In the genomic region with DNA sequence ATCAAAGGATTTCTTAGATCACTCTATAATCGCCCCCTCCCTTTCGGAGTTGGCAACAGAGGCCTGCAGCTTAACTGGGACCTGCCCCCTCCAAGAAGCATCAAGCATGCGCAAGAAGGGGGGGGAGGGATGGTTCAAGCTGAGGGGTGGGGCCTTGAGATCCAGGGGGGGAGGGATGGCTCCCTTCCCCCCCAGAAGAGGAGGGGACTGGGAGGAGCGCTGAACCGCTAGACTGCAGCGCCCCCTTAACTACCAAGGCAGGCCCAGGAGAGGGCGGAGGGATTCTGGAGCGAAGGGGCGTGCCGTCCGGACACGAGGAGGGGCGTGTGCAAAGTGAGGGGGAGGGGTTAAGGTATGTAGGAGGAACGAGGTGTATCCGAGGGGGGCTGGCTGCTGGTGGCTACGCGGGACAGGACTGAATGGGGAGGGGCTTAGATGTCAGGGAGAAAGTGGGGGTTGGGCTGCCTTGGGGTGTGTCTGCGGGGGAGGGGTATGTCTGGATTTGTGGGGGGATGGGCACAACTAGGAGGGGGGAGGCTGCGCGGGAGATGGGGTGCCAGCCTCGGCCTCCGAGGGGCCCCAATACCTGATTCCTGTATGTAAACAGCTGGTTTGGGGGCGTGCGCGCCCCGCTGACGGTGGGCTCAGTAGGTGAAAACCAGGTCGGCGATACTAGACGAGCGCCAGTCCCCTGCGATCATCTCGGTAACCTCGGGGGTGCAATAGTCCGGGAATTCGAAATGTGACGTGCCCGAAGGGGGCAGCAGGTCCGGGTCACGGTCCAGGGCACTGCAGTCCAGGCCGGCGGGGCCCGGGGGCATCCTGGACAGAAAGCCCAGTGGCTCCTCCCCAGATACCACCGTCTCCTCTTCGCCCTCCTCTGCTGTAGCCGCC, we compare ENCODE assay signal across 8 mouse cellular contexts. TPM values are rescaled to one million over a fixed set of nuclear protein-coding genes. Genes with fewer than 3 reads are reported as not detected.
DNase-seq lines count a peak whose midpoint lies in the region; ATAC-seq lines count a peak whose summit lies in the region.

No protein-coding gene starts in this region.

- peak overlapping the region; percentile 93 for H3K9ac ChIP-seq in forebrain, embryonic 11.5 days (ENCODE audit: low read length)
- peak overlapping the region; percentile 94 for H3K9ac ChIP-seq in heart, embryonic 15.5 days
- peak overlapping the region; percentile 87 for H3K9ac ChIP-seq in liver, embryonic 13.5 days
- H3K9ac ChIP-seq in neural tube, embryonic 11.5 days (ENCODE audit: low read length), result peak overlapping the region; percentile 97
- peak overlapping the region; percentile 84 for H3K9ac ChIP-seq in stomach, embryonic 15.5 days

- no peaks in the 10 kb centered on the region; the same call in 1 of the 2 replicates for H3K36me3 ChIP-seq in forebrain, embryonic 11.5 days (ENCODE audit: control insufficient read depth, insufficient read depth, low read length)
- 0 out of 2 replicates have a peak, but pooled peaks cover 4% of the 10 kb centered on the region for H3K36me3 ChIP-seq in heart, embryonic 15.5 days
- H3K36me3 ChIP-seq in liver, embryonic 13.5 days, result no peaks in the 10 kb centered on the region
- no peaks in the 10 kb centered on the region for H3K36me3 ChIP-seq in neural tube, embryonic 11.5 days (ENCODE audit: control insufficient read depth, insufficient read depth, low read length)
- peaks cover 11% of the 10 kb centered on the region; the same call in 1 of the 2 replicates for H3K36me3 ChIP-seq in stomach, embryonic 15.5 days

- peak overlapping the region; percentile 62 for H3K4me2 ChIP-seq in forebrain, embryonic 11.5 days (ENCODE audit: low read depth, low read length, severe bottlenecking)
- peak overlapping the region; percentile 89 for H3K4me2 ChIP-seq in heart, embryonic 15.5 days
- H3K4me2 ChIP-seq in liver, embryonic 13.5 days, result peak overlapping the region; percentile 100
- H3K4me2 ChIP-seq in neural tube, embryonic 11.5 days (ENCODE audit: low read depth), result peak overlapping the region; percentile 93
- peak overlapping the region; percentile 90 for H3K4me2 ChIP-seq in stomach, embryonic 15.5 days

- no peak overlapping the region for H3K27ac ChIP-seq in brown adipose tissue, adult 24 weeks (replicated peaks; ENCODE audit: low read depth, low read length)
- H3K27ac ChIP-seq in forebrain, embryonic 11.5 days (ENCODE audit: low read depth, low read length), result peak overlapping the region; percentile 98
- H3K27ac ChIP-seq in heart, embryonic 15.5 days, result peak overlapping the region; percentile 100
- H3K27ac ChIP-seq in liver, embryonic 13.5 days, result peak overlapping the region; percentile 95
- peak overlapping the region; percentile 100 for H3K27ac ChIP-seq in neural tube, embryonic 11.5 days (ENCODE audit: low read depth, low read length)
- peak overlapping the region; percentile 100 for H3K27ac ChIP-seq in stomach, embryonic 15.5 days

- no peaks in the 10 kb centered on the region for H3K4me1 ChIP-seq in brown adipose tissue, adult 24 weeks (ENCODE audit: control insufficient read depth, insufficient read depth, insufficient read length, low read length)
- peaks cover 13% of the 10 kb centered on the region for H3K4me1 ChIP-seq in forebrain, embryonic 11.5 days (replicated peaks; ENCODE audit: control insufficient read depth, insufficient read depth, low read length)
- H3K4me1 ChIP-seq in heart, embryonic 15.5 days (replicated peaks), result peaks cover 41% of the 10 kb centered on the region
- peaks cover 61% of the 10 kb centered on the region for H3K4me1 ChIP-seq in liver, embryonic 13.5 days (replicated peaks)
- peaks cover 22% of the 10 kb centered on the region for H3K4me1 ChIP-seq in neural tube, embryonic 11.5 days (ENCODE audit: control insufficient read depth, insufficient read depth, low read length)
- peaks cover 36% of the 10 kb centered on the region for H3K4me1 ChIP-seq in stomach, embryonic 15.5 days

- peak overlapping the region; percentile 68 for H3K4me3 ChIP-seq in brown adipose tissue, adult 24 weeks (ENCODE audit: insufficient read depth, low read depth, low read length)
- H3K4me3 ChIP-seq in forebrain, embryonic 11.5 days (ENCODE audit: low read depth, low read length), result peak overlapping the region; percentile 93
- H3K4me3 ChIP-seq in heart, embryonic 15.5 days, result peak overlapping the region; percentile 87
- H3K4me3 ChIP-seq in liver, embryonic 13.5 days (replicated peaks), result peak overlapping the region; percentile 82
- peak overlapping the region; percentile 92 for H3K4me3 ChIP-seq in neural tube, embryonic 11.5 days (ENCODE audit: low read depth, low read length)
- H3K4me3 ChIP-seq in stomach, embryonic 15.5 days (replicated peaks), result peak overlapping the region; percentile 87

- no peaks in the 10 kb centered on the region for H3K9me3 ChIP-seq in forebrain, embryonic 11.5 days (ENCODE audit: control insufficient read depth, low read length)
- no peaks in the 10 kb centered on the region for H3K9me3 ChIP-seq in heart, embryonic 15.5 days (replicated peaks)
- H3K9me3 ChIP-seq in liver, embryonic 13.5 days (replicated peaks), result no peaks in the 10 kb centered on the region
- no peaks in the 10 kb centered on the region for H3K9me3 ChIP-seq in neural tube, embryonic 11.5 days (ENCODE audit: control insufficient read depth, low read length)
- H3K9me3 ChIP-seq in stomach, embryonic 15.5 days, result no peaks in the 10 kb centered on the region

- under 1% methylated on average over 41 of the region's 46 CpGs for WGBS in forebrain, embryonic 11.5 days
- WGBS in heart, embryonic 15.5 days, result under 1% methylated on average over 39 of the region's 46 CpGs
- under 1% methylated on average over 43 of the region's 46 CpGs for WGBS in liver, embryonic 13.5 days (ENCODE audit: insufficient replicate concordance)
- under 1% methylated on average over 42 of the region's 46 CpGs for WGBS in neural tube, embryonic 11.5 days
- under 1% methylated on average over 45 of the region's 46 CpGs for WGBS in stomach, embryonic 15.5 days

- no peaks in the 10 kb centered on the region for H3K27me3 ChIP-seq in forebrain, embryonic 11.5 days (ENCODE audit: control insufficient read depth, insufficient read depth, low read length)
- H3K27me3 ChIP-seq in heart, embryonic 15.5 days, result no peaks in the 10 kb centered on the region
- no peaks in the 10 kb centered on the region for H3K27me3 ChIP-seq in liver, embryonic 13.5 days
- no peaks in the 10 kb centered on the region for H3K27me3 ChIP-seq in neural tube, embryonic 11.5 days (ENCODE audit: control insufficient read depth, insufficient read depth, low read length)
- H3K27me3 ChIP-seq in stomach, embryonic 15.5 days (replicated peaks), result no peaks in the 10 kb centered on the region

- ATAC-seq in CD4-positive, CD25-positive, alpha-beta regulatory T cell, adult 4 months, result peak; percentile 14
- ATAC-seq in forebrain, embryonic 11.5 days (replicated peaks; ENCODE audit: low FRiP score), result peak; percentile 72
- peak; percentile 58 for ATAC-seq in heart, embryonic 15.5 days (replicated peaks; ENCODE audit: insufficient number of reproducible peaks, insufficient read depth, low FRiP score, low read depth)
- ATAC-seq in liver, embryonic 13.5 days (ENCODE audit: low read depth), result peak; percentile 55
- ATAC-seq in neural tube, embryonic 11.5 days (ENCODE audit: insufficient read depth, low FRiP score, low TSS enrichment), result peak; percentile 60
- ATAC-seq in stomach, embryonic 15.5 days (ENCODE audit: insufficient read depth, low FRiP score, low read depth), result peak; percentile 54

- peak; percentile 97 for DNase-seq in forebrain, embryonic 11.5 days (ENCODE audit: low spot score)
- DNase-seq in kidney, postnatal 25 days, result peak; percentile 88 to 95
- peak; percentile 82 for DNase-seq in liver, embryonic 13.5 days
- peak; percentile 97 for DNase-seq in neural tube, embryonic 11.5 days (ENCODE audit: low spot score)

RNA-seq across cellular contexts. Expression of a gene that starts 1.5 kb away (rescaled TPM):
- under 1 TPM; 0.32 to 0.73 TPM for polyA plus RNA-seq in CD4-positive, CD25-positive, alpha-beta regulatory T cell, adult 4 months (2017; shearing (Covaris generic))
- polyA plus RNA-seq in brown adipose tissue, adult 24 weeks (2012; ENCODE audit: insufficient read depth, insufficient read length, missing spikeins), result 0.46 and 0.99 TPM in 2 replicates
- polyA plus RNA-seq in forebrain, embryonic 11.5 days (2014; fragmentation: Nextera tagmentation; extraction: Ambion mirVana), result 20.4 and 22.9 TPM in 2 replicates
- polyA plus RNA-seq in heart, embryonic 15.5 days (2015; fragmentation: Nextera tagmentation; extraction: Ambion mirVana), result 6.5 and 7.0 TPM in 2 replicates
- 1.6 TPM in 2 replicates for polyA plus RNA-seq in liver, embryonic 13.5 days (2015; fragmentation: Nextera tagmentation; extraction: Ambion mirVana)
- polyA plus RNA-seq in neural tube, embryonic 11.5 days (2014; fragmentation: Nextera tagmentation; extraction: Ambion mirVana), result 19.1 and 21.4 TPM in 2 replicates
- 7.2 and 8.0 TPM in 2 replicates for polyA plus RNA-seq in stomach, embryonic 15.5 days (2015; fragmentation: Nextera tagmentation; extraction: Ambion mirVana)

RNA-seq across cellular contexts. Expression of a gene that starts 18.5 kb away (rescaled TPM):
- under 1 TPM; 0.57 to 0.75 TPM for polyA plus RNA-seq in CD4-positive, CD25-positive, alpha-beta regulatory T cell, adult 4 months (2017; shearing (Covaris generic))
- polyA plus RNA-seq in brown adipose tissue, adult 24 weeks (2012; ENCODE audit: insufficient read depth, insufficient read length, missing spikeins), result 1.2 and 1.4 TPM in 2 replicates
- polyA plus RNA-seq in forebrain, embryonic 11.5 days (2014; fragmentation: Nextera tagmentation; extraction: Ambion mirVana), result 59.4 and 63.9 TPM in 2 replicates
- 30.8 and 31.7 TPM in 2 replicates for polyA plus RNA-seq in heart, embryonic 15.5 days (2015; fragmentation: Nextera tagmentation; extraction: Ambion mirVana)
- polyA plus RNA-seq in liver, embryonic 13.5 days (2015; fragmentation: Nextera tagmentation; extraction: Ambion mirVana), result 14.0 and 16.2 TPM in 2 replicates
- polyA plus RNA-seq in neural tube, embryonic 11.5 days (2014; fragmentation: Nextera tagmentation; extraction: Ambion mirVana), result 52.7 and 55.2 TPM in 2 replicates
- 40.0 and 40.1 TPM in 2 replicates for polyA plus RNA-seq in stomach, embryonic 15.5 days (2015; fragmentation: Nextera tagmentation; extraction: Ambion mirVana)

RNA-seq across cellular contexts. Expression of a gene that starts 19.0 kb away (rescaled TPM):
- polyA plus RNA-seq in CD4-positive, CD25-positive, alpha-beta regulatory T cell, adult 4 months (2017; shearing (Covaris generic)), result not detected
- polyA plus RNA-seq in brown adipose tissue, adult 24 weeks (2012; ENCODE audit: insufficient read depth, insufficient read length, missing spikeins), result 0.71 and 0.79 TPM in 2 replicates
- polyA plus RNA-seq in forebrain, embryonic 11.5 days (2014; fragmentation: Nextera tagmentation; extraction: Ambion mirVana), result 0.41 and 0.79 TPM in 2 replicates
- polyA plus RNA-seq in heart, embryonic 15.5 days (2015; fragmentation: Nextera tagmentation; extraction: Ambion mirVana), result 2.0 and 2.4 TPM in 2 replicates
- polyA plus RNA-seq in liver, embryonic 13.5 days (2015; fragmentation: Nextera tagmentation; extraction: Ambion mirVana), result 0.21 and 0.27 TPM in 2 replicates
- polyA plus RNA-seq in neural tube, embryonic 11.5 days (2014; fragmentation: Nextera tagmentation; extraction: Ambion mirVana), result 0.22 and 0.52 TPM in 2 replicates
- 0.52 and 0.85 TPM in 2 replicates for polyA plus RNA-seq in stomach, embryonic 15.5 days (2015; fragmentation: Nextera tagmentation; extraction: Ambion mirVana)

RNA-seq across cellular contexts. Expression of a gene that starts 19.9 kb away (rescaled TPM):
- polyA plus RNA-seq in CD4-positive, CD25-positive, alpha-beta regulatory T cell, adult 4 months (2017; shearing (Covaris generic)), result not detected
- not detected in 2 replicates for polyA plus RNA-seq in brown adipose tissue, adult 24 weeks (2012; ENCODE audit: insufficient read depth, insufficient read length, missing spikeins)
- 6.3 and 7.6 TPM in 2 replicates for polyA plus RNA-seq in forebrain, embryonic 11.5 days (2014; fragmentation: Nextera tagmentation; extraction: Ambion mirVana)
- 1.6 and 2.1 TPM in 2 replicates for polyA plus RNA-seq in heart, embryonic 15.5 days (2015; fragmentation: Nextera tagmentation; extraction: Ambion mirVana)
- 0.07 TPM in 1 of 2 replicates, not detected in the other for polyA plus RNA-seq in liver, embryonic 13.5 days (2015; fragmentation: Nextera tagmentation; extraction: Ambion mirVana)
- polyA plus RNA-seq in neural tube, embryonic 11.5 days (2014; fragmentation: Nextera tagmentation; extraction: Ambion mirVana), result 7.6 TPM in 2 replicates
- 2.0 and 2.3 TPM in 2 replicates for polyA plus RNA-seq in stomach, embryonic 15.5 days (2015; fragmentation: Nextera tagmentation; extraction: Ambion mirVana)

RNA-seq across cellular contexts. Expression of a gene that starts 52.5 kb away (rescaled TPM):
- 1 to 10 TPM; 2.4 to 5.1 TPM for polyA plus RNA-seq in CD4-positive, CD25-positive, alpha-beta regulatory T cell, adult 4 months (2017; shearing (Covaris generic))
- polyA plus RNA-seq in brown adipose tissue, adult 24 weeks (2012; ENCODE audit: insufficient read depth, insufficient read length, missing spikeins), result 4.8 and 5.2 TPM in 2 replicates
- 1.3 and 2.1 TPM in 2 replicates for polyA plus RNA-seq in forebrain, embryonic 11.5 days (2014; fragmentation: Nextera tagmentation; extraction: Ambion mirVana)
- 2.9 and 3.1 TPM in 2 replicates for polyA plus RNA-seq in heart, embryonic 15.5 days (2015; fragmentation: Nextera tagmentation; extraction: Ambion mirVana)
- 2.7 and 3.3 TPM in 2 replicates for polyA plus RNA-seq in liver, embryonic 13.5 days (2015; fragmentation: Nextera tagmentation; extraction: Ambion mirVana)
- 1.1 and 1.4 TPM in 2 replicates for polyA plus RNA-seq in neural tube, embryonic 11.5 days (2014; fragmentation: Nextera tagmentation; extraction: Ambion mirVana)
- 2.1 and 2.2 TPM in 2 replicates for polyA plus RNA-seq in stomach, embryonic 15.5 days (2015; fragmentation: Nextera tagmentation; extraction: Ambion mirVana)

Comparison
In these comparisons a context has a peak if more than half of its experiments do, and no peak if none do; other contexts are left out.
1. ATAC-seq: peak in every context shown above with its lines; median percentile 72 in forebrain, embryonic 11.5 days; 60 in neural tube, embryonic 11.5 days; 58 in heart, embryonic 15.5 days; 55 in liver, embryonic 13.5 days; 54 in stomach, embryonic 15.5 days; 14 in CD4-positive, CD25-positive, alpha-beta regulatory T cell, adult 4 months.